Mouse (Mus musculus) kidney, embryonic 14.5 days (tissue): ENCODE measurements at regions not wholly inside any gene's neighbourhood (a gene's known extent, or its start where the extent isn't known, plus 50 kb on each side); places are given as distances from the start of the nearest gene placed in this dataset.

Experiments used
- ATAC-seq: fragments of 200-750 bp; cut with Nextera tagmentation; 2 replicates; pipeline ENCODE4 v1.8.0; 2017; ENCODE audit warnings: moderate number of reproducible peaks, mild to moderate bottlenecking, moderate TSS enrichment, moderate library complexity; ENCODE audit not compliant: low FRiP score, low TSS enrichment
- H3K27ac ChIP-seq: fragments of 300-500 bp; sonication (generic); 2 replicates; pipeline ENCODE4 v1.5.1; 2014; ENCODE audit warnings: low read depth, mild to moderate bottlenecking, low read length, moderate library complexity, mixed read lengths
- H3K27me3 ChIP-seq: fragments of 300-500 bp; sonication (generic); 2 replicates; pipeline ENCODE4 v1.6.1; 2014; ENCODE audit warnings: mild to moderate bottlenecking, low read length; ENCODE audit not compliant: control insufficient read depth, insufficient read depth
- H3K36me3 ChIP-seq: fragments of 300-500 bp; sonication (generic); 2 replicates; pipeline ENCODE4 v1.6.1; 2014; ENCODE audit warnings: low read length, mixed read lengths; ENCODE audit not compliant: control insufficient read depth, insufficient read depth
- H3K4me1 ChIP-seq: fragments of 300-500 bp; sonication (generic); 2 replicates; pipeline ENCODE4 v1.6.1; 2014; ENCODE audit warnings: low read length, mixed read lengths; ENCODE audit not compliant: control insufficient read depth, insufficient read depth
- H3K4me2 ChIP-seq: fragments of 300-500 bp; sonication (generic); replicated peaks from 2 replicates; pipeline ENCODE4 v1.6.1; 2014; ENCODE audit warnings: low read depth, mild to moderate bottlenecking, low read length
- H3K4me3 ChIP-seq: fragments of 300-500 bp; sonication (generic); 2 replicates; pipeline ENCODE4 v1.5.1; 2014; ENCODE audit warnings: mild to moderate bottlenecking, low read length
- H3K9ac ChIP-seq: fragments of 300-500 bp; sonication (generic); 2 replicates; pipeline ENCODE4 v1.6.1; 2014; ENCODE audit warnings: low read depth, mild to moderate bottlenecking, low read length, moderate library complexity
- H3K9me3 ChIP-seq: fragments of 300-500 bp; sonication (generic); 2 replicates; pipeline ENCODE4 v1.6.1; 2016; ENCODE audit warnings: low read length; ENCODE audit not compliant: control insufficient read depth
- WGBS: fragments of 180-500 bp; shearing (Covaris S2); extraction: QIAGEN DNeasy Blood & Tissue Kit; methylation state at CpG from one replicate; pipeline ENCODE4 v1.1.7; 2014; 5-methylcytosine and 5-hydroxymethylcytosine counted together

DNA sequence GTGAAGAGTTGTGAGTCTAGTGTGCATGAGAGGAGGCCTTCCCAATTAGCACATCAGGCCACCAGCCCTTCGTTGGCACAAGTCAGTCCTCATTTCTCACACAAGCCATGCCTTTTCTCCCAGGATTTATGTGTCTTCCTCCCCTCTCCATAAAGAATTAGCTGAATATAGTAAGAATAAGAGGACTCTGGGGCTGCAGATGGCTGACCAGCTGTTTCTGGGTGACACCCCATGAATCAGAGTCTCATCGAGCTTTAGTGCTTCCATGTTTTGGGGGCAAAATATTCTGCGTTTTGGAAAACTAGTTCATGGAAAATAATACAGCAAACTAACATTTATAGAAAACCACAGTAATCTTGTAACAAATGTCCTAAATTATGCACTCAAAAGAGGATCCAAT, 393.2 kb upstream of the Mef2c start:
- Histone ChIP-seq H3K36me3 (no peaks in the 10 kb centered on the region), H3K4me1 (0 out of 2 replicates have a peak, but pooled peaks cover 7% of the 10 kb centered on the region), H3K9ac (no peak overlapping the region), H3K27me3 (no peaks in the 10 kb centered on the region), H3K27ac (no peak overlapping the region), H3K9me3 (no peaks in the 10 kb centered on the region), H3K4me3 (no peak overlapping the region), H3K4me2 (no peak overlapping the region)
- ATAC-seq, result no peak
- WGBS, result 60% methylated on average over 3 of the region's 3 CpGs

DNA sequence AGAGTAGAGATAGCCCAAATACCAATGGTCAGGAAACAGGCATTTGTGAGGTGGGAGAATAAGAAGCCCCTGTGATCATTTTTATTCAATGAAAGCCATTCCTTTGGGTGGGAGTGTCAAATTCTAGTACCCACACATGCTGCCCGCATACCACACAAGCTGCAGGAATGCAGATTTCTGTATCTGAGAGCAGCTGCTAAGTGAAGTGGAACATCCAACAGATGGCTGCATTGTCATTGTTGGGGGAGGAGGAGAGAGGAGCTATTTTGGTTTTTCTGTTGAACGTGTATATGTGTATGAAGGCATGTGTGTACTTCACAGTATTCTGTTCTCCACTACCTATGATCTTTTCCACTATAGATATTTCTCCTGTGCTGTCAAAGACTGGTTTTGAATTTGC, 392.3 kb upstream of the Mef2c start:
- H3K4me2 ChIP-seq, result no peak overlapping the region
- peak; percentile 79; the same call in 1 of the 2 replicates for ATAC-seq
- WGBS, result 34% methylated on average over 2 of the region's 2 CpGs
- no peaks in the 10 kb centered on the region for H3K36me3 ChIP-seq
- 0 out of 2 replicates have a peak, but pooled peaks cover 7% of the 10 kb centered on the region for H3K4me1 ChIP-seq
- H3K27ac ChIP-seq, result no peak overlapping the region
- H3K9ac ChIP-seq, result no peak overlapping the region
- no peaks in the 10 kb centered on the region for H3K9me3 ChIP-seq
- no peak overlapping the region for H3K4me3 ChIP-seq
- no peaks in the 10 kb centered on the region for H3K27me3 ChIP-seq

DNA sequence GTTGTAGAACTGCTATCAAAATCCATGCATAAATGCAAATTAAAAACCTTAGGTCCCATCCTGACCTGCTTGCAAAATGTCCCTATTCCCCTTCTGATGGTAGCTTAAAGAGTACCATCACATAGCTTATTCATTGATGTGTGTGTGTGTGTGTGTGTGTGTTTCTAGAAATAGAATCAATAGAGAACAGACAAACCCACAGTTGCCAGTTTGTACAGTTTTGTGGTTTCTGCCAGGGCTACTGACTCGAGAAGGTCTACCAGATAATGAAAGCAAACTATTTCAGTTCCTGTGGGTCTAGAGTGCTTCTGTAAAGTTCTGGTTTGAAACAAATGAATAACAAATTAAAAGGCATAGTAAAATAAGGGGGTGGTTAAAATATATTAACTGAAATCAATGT, 391.5 kb upstream of the Mef2c start:
- ATAC-seq, result no peak
- H3K4me2 ChIP-seq, result no peak overlapping the region
- H3K9me3 ChIP-seq, result no peaks in the 10 kb centered on the region
- H3K9ac ChIP-seq, result no peak overlapping the region
- H3K36me3 ChIP-seq, result no peaks in the 10 kb centered on the region
- H3K4me1 ChIP-seq, result 0 out of 2 replicates have a peak, but pooled peaks cover 7% of the 10 kb centered on the region
- 79% methylated on average over 1 of the region's 1 CpGs for WGBS
- H3K4me3 ChIP-seq, result no peak overlapping the region
- no peak overlapping the region for H3K27ac ChIP-seq
- H3K27me3 ChIP-seq, result no peaks in the 10 kb centered on the region

DNA sequence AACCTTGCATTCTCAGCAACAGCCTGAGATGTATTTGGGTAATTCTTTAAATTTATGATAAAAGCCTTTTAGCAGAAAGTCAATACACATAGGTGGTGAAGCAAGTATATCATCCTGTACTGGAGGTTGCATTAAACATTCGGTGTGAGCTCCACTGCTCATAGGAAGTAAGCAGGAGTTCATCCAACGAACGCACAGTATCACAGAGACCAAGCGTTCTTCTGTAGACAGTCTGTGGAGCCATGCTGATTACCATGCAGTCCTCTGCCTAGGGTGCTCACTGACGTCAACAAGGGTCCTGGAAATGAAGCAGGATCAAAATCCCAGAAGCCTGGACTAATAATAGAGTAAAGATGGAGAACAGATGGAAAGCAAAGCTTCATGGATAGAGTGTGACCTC, 391.1 kb upstream of the Mef2c start:
- H3K4me1 ChIP-seq, result 0 out of 2 replicates have a peak, but pooled peaks cover 7% of the 10 kb centered on the region
- no peak for ATAC-seq
- H3K4me3 ChIP-seq, result no peak overlapping the region
- no peaks in the 10 kb centered on the region for H3K27me3 ChIP-seq
- no peak overlapping the region for H3K27ac ChIP-seq
- H3K9ac ChIP-seq, result no peak overlapping the region
- H3K36me3 ChIP-seq, result no peaks in the 10 kb centered on the region
- H3K9me3 ChIP-seq, result no peaks in the 10 kb centered on the region
- 69% methylated on average over 5 of the region's 5 CpGs for WGBS
- H3K4me2 ChIP-seq, result no peak overlapping the region

DNA sequence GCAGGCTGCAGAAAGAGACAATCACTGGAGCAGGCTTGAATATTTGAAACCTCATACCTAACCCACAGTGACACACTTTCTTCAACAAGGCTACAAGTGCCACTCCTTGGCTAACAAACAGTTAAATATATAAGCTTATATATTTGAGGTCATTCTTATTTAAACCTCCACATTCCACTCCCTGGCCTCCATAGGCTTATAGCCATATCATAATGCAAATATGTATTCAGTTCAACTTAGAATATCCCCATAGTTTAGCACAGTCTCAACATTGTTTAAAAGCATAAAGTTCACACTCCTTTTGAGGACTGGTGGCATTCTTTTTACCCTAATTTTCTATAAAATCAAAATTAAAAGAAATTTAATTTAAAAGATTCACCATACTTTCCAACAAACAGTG, 390.0 kb upstream of the Mef2c start:
- Histone ChIP-seq H3K4me2 (no peak overlapping the region), H3K4me1 (0 out of 2 replicates have a peak, but pooled peaks cover 7% of the 10 kb centered on the region), H3K9me3 (no peaks in the 10 kb centered on the region), H3K9ac (no peak overlapping the region), H3K4me3 (no peak overlapping the region), H3K36me3 (no peaks in the 10 kb centered on the region), H3K27me3 (no peaks in the 10 kb centered on the region), H3K27ac (no peak overlapping the region)
- no peak for ATAC-seq

DNA sequence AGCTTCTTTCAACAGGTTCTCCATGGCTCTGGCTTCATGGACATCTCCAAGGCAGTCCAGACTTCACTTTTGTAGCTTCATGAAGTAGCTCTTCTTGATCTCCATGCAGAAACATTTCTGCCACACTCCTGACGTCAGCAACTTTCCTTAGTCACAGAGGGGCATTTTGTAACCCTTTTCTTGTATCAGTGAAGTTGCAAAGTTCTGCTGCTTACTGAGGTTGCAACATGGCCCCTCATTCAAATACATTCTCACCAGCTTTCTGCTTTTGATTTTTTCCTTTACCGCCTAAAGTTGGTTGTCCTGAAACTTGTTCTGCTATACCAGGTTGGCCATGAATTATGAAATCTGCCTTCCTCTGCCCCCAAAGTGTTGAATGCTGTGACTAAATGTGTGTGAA, 389.4 kb upstream of the Mef2c start:
- ATAC-seq, result no peak
- Histone ChIP-seq H3K9ac (no peak overlapping the region), H3K36me3 (no peaks in the 10 kb centered on the region), H3K4me2 (no peak overlapping the region), H3K4me3 (no peak overlapping the region), H3K27me3 (no peaks in the 10 kb centered on the region), H3K9me3 (no peaks in the 10 kb centered on the region), H3K27ac (no peak overlapping the region), H3K4me1 (0 out of 2 replicates have a peak, but pooled peaks cover 7% of the 10 kb centered on the region)
- WGBS, result 84% methylated on average over 2 of the region's 2 CpGs

DNA sequence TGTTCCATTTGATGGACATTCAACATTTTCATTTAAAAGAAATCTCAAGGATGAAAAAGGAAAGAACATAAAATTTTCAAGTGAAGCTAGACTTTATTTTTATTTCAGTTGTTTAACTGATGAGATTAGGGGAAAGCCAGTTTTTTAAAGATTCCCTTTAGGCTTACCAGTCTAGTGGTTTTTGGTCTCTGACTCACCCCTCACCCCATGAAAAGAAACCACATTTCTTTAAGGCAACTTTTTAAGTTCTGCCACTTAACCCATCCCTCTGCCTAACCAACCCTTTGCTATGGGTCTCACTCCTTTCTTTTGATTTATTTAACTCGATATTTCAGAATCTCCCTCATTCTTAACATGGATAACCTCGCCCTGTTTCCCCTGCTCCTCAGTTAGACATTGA, 388.1 kb upstream of the Mef2c start:
- Histone ChIP-seq H3K9me3 (no peaks in the 10 kb centered on the region), H3K9ac (no peak overlapping the region), H3K27ac (no peak overlapping the region), H3K36me3 (no peaks in the 10 kb centered on the region), H3K27me3 (no peaks in the 10 kb centered on the region), H3K4me2 (no peak overlapping the region), H3K4me1 (0 out of 2 replicates have a peak, but pooled peaks cover 7% of the 10 kb centered on the region), H3K4me3 (no peak overlapping the region)
- WGBS, result 90% methylated on average over 2 of the region's 2 CpGs
- ATAC-seq, result no peak

DNA sequence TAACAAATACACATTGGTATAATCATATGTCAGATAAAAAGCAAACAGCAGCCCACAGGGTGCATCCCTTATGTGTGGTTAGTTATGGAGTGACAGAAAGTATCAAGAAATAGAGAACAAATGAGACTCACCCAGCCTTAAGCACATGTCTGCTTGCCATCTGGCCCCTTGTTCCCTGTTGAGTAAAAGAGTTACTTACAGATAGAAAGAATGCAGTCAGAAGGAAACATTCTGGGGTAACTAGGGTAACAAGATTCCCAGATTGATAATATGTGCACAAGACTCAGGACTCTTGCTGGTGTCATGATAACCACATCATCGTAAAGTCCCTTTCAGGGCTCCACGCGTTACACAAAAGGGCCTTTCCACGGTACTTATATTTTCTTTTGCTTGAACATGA, 383.5 kb upstream of the Mef2c start:
- 76% methylated on average over 4 of the region's 4 CpGs for WGBS
- Histone ChIP-seq H3K9me3 (no peaks in the 10 kb centered on the region), H3K4me1 (no peaks in the 10 kb centered on the region), H3K36me3 (no peaks in the 10 kb centered on the region), H3K9ac (no peak overlapping the region), H3K4me2 (no peak overlapping the region), H3K4me3 (no peak overlapping the region), H3K27ac (no peak overlapping the region), H3K27me3 (no peaks in the 10 kb centered on the region)
- ATAC-seq, result no peak

DNA sequence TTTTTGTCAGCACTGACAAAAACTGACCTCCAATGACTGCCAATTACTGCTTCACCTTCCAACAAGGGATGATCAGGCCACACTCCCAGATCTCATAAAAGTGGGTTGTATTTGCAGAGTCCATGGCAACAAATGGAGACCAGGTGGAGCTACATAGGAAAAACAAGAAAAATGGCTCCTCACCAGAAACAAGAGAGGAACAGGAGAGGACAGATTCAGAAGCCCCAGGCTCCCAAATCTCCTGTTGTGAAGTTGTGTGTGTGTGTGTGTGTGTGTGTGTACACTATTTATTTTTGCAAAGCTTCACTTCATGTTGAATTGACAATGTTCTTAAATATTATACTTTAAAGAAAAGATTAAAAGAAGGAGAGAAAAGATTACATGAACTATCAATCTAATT, 380.2 kb upstream of the Mef2c start:
- no peak for ATAC-seq

DNA sequence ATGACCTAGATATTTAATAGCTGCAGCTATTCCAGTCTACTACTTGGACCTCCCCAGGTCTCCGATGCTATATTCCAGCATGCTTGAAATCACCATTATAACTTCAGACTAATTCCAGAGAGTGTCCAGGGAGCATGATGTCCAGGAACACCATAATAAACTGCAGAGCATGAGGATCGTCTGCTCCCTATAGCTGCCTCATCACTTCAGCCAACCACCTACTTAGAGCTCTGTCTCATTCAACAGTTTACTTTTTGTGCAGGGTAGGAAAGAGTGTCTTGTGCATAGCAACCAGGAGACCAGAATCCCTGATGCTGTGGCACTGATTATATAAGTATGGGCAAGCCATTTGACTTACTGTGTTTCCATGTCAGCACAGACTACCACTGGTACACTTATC, 379.2 kb upstream of the Mef2c start:
- no peaks in the 10 kb centered on the region for H3K36me3 ChIP-seq
- H3K9ac ChIP-seq, result no peak overlapping the region
- no peaks in the 10 kb centered on the region for H3K27me3 ChIP-seq
- WGBS, result 86% methylated on average over 2 of the region's 2 CpGs
- no peak for ATAC-seq
- no peak overlapping the region for H3K27ac ChIP-seq
- H3K4me3 ChIP-seq, result no peak overlapping the region
- no peaks in the 10 kb centered on the region for H3K9me3 ChIP-seq
- no peak overlapping the region for H3K4me2 ChIP-seq
- H3K4me1 ChIP-seq, result no peaks in the 10 kb centered on the region

More for the DNA sequence above, 380.2 kb upstream of the Mef2c start:
- Histone ChIP-seq H3K4me2 (no peak overlapping the region), H3K36me3 (no peaks in the 10 kb centered on the region), H3K27me3 (no peaks in the 10 kb centered on the region), H3K9ac (no peak overlapping the region), H3K4me3 (no peak overlapping the region), H3K27ac (no peak overlapping the region), H3K9me3 (no peaks in the 10 kb centered on the region), H3K4me1 (no peaks in the 10 kb centered on the region)
